Mouse (Mus musculus): ENCODE data around the gene Esr2.

The Esr2 gene

DNA sequence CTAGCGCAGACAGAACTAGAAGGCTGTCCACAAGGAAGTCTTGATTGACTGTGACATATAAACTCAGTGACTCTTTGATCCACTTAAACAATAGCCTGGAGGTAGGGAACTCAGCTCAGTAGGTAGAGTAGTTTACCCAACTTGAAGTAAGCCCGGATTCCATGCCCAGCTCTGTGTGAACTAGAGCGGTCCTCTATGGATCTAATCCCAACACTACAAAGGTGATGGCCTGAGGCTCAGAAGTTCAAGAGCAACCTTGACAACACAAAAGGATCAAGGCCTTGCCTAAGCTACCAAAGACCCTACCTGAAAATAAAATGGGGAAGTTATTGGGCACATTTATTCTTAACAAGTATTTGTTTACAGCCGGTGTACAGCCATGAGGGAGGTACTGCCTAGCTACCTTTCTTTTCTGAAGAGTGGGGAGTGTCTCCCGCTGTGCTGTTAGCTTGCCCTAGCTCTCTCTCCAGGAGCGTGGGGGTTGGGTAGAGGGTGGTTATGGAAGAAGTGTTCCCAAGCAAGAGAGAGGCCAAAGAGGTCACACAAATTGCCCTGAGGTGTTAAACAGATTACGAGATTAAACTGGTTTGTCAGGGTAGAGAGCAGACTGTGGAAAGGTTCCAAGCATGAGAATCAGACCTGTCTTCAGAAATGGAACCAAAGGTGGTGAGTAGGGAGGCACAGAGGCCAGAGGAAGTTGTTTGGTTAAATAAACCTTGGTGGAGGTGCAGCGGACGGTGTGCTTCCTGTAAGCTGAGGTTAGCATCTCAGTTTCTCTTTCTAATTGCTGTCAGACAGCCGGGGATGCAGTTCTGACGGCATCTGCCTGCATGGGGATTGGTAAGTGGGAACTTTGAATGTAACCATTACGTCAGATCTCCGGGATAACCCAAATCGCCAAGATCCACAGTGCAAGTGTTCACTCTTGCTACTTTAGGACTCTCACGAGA, 90.8 kb downstream of the Esr2 start:
- DNase-seq (ENCODE audit: low spot score in 2 of 2), result no peak

DNA sequence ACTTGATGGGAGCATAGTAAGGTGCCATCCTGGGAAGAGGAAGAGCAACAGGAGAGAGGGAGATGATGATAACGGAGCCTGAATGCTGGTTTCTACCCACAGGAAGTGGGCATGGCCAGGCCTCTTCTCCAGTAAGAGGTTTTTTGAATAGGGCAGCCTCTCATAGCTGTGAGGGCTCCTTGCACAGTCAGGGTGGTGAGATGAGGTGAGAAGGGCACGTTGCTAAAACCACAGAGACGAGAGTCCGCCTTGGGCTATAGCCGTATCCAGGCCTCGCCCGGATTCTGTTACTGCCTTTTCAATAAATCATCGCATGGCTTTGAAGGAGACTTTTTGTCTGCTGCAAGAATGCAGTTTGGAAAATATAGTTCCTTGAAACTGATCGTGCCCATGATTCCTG, 92.0 kb downstream of the Esr2 start:
- DNase-seq (ENCODE audit: low spot score in 2 of 2), result no peak

DNA sequence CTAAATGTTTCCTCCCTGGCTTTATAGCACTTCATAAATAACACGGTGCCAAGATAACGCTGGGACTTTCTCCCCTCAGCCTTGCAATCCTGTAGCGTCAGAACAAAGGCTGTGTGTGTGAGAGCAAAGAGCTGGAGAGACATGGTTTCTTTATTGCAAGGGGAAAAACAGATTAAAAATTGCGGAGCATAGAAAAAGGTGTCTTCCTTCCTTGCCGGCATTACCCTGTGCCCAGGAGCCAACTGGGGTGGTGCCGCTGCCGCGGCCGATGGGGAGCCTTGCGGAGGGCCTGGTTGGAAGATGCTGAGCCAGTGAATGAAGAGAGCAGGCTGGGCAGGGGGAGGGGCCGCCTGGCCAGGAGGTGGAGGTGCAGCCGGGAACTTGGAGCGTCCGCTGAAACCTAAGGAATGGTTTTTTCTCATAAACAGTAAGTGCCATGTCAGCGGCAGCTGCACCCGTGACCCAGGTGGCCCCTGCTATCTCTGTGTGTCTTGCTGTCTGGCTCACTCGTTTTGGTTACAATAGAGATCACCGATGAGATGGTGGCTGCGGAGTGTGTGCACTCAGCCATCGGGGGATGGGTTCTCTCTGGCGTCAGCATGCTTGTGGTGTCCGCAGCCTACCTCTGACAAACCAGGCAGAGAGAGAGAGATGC, 95.4 kb downstream of the Esr2 start:
- DNase-seq (ENCODE audit: low spot score in 2 of 2), result peak; percentile 75 to 76

DNA sequence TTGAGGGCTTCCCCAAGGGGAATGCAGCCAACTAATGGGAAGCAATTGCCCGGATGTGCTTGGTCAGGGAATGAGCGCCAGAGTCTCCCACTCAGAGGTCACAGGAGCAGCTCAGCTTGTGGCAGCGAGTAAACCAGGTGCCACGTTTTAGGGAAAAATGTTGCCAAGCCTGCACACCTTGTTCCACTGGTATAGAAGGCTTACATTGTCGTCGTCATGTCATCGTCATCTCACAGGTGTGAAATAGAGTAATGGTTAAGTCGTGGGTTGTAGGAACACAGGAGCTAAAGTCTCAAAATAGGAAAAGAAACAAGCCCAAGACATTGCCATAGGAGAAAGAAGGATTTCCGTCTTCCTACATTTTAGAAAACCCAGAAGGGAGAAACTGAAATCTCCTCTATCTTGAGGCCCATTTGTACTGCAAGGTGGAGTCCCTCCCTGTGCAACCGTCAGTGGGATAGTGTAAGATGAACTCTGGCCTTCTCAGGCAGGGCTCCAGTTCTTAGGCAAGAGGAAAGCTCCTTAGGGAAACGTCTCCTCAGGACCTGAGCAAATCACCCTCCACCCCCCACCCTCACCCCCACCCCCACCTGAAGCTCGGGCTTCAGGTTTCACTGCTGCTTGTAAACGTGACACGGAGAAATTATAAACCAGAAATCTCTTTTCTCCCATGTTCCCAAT, 96.0 kb downstream of the Esr2 start:
- DNase-seq (ENCODE audit: low spot score in 2 of 2), result no peak

DNA sequence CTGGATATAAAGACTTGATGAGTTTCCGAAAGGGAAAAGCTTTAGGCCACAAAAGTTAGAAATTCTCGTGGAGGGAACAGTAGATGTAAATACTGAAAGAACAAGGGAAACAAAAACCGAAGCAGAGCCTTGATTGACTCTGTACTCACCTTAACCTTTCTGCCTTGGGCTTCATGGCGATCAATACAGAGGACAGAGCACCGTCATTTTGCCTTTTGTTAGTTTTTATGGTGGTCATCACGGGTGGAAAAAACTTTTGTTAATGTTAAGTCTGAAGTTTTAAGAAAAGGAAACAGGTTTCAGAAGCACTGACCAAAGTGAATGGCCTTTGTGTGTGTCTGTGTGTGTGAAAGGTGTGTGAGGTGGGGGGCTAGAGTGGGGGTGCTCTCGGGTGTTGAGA, 103.1 kb downstream of the Esr2 start:
- no peak for DNase-seq (ENCODE audit: low spot score in 2 of 2)

DNA sequence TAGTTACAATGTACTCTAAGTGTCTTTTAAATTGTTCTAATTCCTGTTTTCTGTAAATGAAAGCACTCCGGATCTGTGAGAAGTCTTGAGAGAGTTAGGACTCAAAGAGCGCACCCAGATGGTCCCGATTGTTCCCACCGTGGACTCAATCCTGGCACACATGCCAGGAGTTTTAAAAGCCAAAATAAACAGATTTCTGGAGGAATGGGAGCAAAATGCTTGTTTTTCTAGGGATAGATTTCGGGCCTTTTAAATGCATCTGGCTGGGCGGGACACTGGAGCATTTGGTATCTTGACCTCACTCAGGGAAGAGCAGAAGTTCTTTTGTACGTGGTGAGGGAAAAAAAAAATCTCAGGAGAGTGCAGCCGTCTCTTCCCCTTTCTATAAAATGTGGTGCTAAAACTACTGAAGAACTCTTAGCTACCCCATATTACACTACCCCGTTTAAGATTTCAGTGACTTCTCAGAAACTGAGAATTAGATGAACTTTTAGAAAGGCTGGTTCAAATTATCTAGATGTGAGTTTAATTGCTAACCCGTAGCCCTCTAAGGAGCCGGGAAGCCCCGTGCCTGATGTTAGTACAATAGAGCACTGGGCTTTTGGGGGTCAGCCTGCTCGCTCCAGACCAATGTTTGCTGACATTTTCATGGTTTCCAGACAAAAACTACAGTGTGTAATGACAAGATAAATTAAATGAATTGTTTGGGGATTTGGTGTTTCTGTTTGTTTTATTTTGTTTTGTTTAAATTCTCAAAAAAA, 103.8 kb downstream of the Esr2 start:
- no peak for DNase-seq (ENCODE audit: low spot score in 2 of 2)

DNA sequence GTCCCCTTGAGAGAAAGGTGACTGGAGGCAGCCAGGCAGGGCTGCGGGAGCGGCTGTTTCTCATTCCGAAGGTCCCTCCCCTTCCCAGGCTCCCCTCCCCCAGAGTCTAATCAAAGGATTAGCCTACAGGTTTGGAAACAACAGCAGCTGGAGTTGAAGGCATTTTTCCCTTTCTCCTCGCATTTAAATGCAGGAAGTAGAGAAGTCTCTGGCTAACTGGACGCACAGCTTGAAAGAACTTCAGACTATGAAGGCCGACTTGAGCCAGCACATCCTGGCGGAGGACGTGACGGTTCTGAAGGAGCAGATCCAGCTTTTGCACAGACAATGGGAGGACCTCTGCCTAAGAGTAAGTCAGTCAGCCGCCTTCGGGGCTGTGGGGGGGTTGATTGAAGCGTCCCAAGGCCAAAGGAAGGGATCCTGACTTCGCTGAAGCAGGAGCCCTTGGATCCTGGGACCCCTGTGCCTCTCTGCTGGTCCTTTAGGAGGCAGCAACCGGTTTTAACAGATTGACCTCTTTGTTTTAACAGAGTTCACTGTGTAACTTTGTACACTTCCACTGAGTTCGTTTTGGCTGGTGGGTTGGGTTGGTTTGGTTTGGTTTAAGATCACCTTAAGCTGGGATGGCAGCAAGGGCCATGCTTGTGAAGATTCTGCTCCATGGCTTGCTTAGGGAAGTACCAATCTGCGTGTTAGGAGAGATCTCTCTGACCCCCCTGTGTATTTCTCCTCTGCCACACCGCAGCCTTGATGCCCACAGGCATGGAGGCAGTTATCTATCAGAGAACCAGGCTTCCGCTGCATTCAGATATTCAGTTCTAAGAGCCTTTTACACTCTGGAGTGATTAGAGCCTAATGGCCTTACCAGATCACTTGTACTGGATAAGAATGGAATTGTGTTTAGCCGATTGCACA, 104.9 kb downstream of the Esr2 start:
- no peak for DNase-seq (ENCODE audit: low spot score in 2 of 2)

All from frontal cortex, postnatal 10 days (tissue).